Mouse (Mus musculus) layer of hippocampus, postnatal 14 days (tissue): ENCODE measurements at regions not wholly inside any gene's neighbourhood (a gene's known extent, or its start where the extent isn't known, plus 50 kb on each side); places are given as distances from the start of the nearest gene placed in this dataset.
A peak's percentile ranks its signal among the peaks of the same experiment; 100 is the strongest.

Experiments
- DNase-seq, 2 experiments: peaks; one replicate each; pipeline ENCODE4 v3.0.0; 2021 to 2022; ENCODE audit warnings: low spot score in 2 of 2, mixed read lengths in 1 of 2

DNA sequence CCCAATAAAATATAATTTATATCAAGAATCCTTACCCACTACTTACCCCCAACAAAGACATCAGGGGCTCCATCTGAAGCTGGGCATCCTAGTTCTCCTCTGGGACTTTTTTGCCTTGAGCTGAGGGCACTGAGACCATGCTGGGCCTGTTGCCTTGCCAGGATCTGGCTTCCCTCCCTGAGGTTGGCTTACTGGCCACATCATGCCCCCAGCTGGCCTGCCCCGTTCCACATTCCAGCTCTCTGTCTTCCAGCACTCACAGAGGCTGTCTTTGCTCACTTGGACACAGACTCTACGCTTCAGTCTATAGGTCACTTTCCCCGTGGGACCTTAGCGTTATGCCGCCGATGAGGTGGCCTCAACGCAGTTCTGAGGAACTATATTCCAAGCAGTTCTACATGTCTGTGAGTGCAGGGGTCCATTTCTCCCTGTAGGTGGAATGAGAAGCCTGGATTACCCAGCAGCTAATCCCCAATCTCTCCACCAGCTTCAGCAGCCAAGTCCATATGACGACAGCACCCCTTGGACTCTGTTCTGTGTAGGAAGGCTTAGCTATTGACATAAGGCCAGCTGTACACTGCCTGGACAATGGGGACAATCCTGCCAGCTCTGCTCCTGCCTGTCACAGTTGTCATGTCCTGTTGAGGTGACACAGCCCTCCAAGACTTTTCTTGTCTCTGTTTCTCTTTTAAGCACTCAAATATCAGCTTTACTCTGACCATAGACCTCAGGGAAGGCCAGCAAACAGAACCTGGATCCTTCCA, 341.5 kb downstream of the Gadd45g start:
- DNase-seq = peak in 1 of 2 experiments; percentile 8

DNA sequence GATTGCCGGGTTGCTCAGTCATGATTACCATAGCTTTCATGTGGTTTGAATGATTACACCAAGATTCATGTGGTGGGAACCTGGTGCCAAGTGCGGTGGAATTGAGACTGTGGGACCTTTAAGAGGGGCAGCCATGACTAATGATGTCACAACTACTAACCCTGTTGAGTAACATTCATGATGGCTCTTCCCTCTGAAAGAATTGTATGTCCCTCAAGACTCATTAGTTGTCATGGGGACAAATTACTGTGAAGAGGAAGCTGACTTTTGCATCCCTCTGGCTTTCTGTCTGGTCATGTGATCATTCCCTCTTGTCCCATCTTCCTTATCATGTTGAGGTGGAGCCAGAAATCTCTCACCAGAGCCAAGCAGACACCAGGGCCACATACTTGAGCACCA, 342.1 kb downstream of the Gadd45g start:
- no peak for DNase-seq

DNA sequence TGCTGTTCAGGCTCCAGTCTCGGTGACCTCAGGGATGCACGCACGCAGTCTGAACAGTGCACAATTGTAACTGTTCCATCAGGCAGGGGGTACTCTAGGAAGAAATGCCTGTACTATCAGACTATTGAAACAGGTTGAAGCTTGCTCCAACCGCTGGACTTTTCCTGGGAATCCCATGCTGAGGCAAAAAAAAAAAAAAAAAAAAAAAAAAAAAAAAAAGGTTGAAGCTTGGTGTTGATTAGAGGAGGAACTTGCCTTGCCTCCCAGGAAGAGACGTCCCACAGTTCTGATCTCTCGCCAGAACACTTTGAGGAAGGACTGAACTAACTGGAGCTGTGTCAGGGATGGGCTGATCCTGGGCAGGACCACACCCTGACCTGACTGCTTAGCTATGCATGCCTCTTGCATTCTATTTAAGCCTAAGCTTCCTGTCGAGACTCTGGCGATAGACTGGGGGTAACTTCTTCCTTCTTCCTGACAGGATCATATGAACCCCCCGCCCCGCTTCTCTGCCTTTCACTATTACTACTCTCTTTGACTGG, 341.6 kb downstream of the Diras2 start:
- no peak for DNase-seq

DNA sequence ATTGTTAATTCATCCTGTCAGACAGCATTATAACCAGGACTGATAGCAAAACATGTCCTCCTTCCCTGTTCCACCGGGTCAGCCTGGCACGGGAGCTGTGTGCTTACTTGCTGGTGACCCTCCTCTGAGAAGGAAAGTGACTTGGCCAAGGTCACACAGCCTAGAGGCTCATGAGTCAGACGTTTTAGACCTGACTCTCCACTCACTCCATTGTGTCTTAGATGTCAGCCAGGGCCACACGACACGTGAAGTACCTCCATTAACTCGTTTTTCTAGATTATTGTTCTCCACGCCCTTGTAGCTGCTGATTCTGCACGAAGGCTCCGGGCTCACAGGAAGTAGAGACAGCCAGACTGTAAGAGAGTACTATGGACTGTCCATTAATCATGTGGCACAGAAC, 340.8 kb downstream of the Diras2 start:
- DNase-seq = no peak

DNA sequence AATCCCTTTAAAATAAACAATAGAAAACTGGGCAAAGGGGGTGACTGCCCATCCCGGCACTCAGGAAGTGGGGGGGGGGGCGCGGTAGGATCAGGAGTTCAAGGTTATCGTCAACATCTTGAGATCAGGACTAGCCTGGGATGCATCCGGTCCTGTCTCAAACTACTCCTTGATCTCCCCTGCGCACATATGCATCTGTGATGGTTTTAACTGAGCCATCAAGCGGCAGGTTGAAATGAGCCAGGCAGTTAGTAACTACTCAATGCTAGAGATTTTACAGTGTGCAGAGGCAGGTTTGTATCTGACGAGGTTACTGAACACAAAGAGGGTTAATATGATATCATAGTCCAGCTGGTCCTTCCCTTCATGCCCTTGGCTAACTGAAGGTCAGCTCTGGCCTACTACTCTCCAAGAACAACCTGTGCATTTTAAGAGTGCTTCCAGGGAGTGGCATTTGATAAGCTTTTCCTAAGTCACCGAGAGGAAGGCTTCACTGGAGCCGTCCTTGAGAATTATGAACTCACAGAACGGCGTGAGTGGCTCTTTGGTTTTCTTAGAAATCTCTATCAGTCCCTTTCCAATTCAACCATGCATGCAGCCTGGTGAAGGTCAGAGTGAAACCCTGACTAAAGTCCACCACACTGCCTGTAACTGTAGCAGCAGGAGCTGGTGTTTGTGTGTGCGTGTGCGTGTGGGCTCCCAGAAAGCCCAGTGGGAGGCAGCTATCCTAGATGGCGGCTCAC, 340.1 kb downstream of the Diras2 start:
- DNase-seq = no peak

DNA sequence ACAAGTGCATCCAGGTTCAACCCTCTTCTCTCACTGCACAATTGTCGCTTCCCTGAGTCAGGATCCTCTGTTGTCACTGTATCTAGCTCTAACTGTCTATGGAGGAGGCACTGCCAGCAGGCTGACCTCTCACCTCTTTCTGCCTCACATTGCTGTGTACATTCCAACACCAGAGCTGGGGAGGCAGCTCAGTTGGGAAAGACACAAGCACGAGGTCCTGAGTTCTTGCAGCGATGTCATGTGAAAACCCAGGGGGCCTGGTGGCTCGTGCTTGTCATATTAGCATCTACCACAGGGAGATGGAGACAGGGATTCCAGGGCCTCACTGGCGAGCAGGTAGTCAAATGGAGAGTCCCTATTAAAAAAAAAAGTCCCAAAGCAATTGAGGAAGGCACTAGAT, 334.2 kb downstream of the Diras2 start:
- DNase-seq = no peak

DNA sequence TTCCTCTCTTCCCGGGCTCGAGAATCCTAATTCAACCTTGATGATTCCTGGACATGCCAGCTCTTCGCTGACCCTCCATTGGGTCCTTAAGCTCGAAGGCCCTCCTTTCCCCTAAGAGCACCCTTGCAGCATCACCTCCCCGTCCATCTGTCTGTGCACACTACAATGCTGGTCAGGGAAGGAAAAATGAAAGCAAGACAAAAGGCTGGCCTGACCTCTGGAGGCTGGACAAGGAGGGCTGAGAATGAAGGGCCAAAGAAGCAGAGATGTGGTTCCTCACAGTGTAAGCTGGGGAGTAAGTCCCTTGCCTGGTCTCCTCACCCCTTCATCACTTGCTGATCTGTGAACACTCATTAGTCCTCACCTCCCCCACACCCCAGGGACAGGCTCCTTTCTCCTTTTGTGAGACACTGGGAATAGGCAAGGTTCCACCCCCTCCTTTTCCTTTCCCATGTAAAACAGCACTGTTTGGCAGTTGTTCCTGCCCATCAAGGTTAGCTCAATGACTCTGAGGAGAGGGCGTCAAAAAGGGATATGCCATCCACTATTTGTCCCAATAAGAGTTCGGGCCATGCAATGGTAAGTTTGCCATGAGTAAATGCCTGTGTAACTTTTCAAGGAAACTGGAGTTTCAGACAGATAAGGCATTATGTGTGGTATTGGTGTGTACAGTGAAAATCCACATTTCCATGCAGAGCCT, 332.3 kb downstream of the Diras2 start:
- no peak for DNase-seq

DNA sequence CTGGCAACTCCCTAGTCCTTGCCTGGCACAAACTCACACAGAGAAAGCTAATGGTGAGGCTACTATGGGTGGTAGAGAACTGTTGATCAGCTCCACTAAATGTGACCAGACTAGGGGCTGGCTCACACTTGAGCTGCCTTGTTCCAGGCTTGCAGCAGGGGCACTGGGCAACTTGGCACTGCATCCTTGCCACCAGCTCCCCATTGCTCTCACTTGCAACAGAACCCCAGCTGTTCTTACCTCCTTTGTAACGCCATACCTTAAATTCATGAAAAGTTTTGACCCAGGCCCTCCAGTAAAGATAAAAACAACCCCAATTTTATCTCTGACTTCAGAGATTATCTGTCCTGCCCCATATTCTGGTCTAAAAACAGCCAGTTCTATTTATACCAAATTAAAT, 328.7 kb downstream of the Diras2 start:
- DNase-seq = no peak

DNA sequence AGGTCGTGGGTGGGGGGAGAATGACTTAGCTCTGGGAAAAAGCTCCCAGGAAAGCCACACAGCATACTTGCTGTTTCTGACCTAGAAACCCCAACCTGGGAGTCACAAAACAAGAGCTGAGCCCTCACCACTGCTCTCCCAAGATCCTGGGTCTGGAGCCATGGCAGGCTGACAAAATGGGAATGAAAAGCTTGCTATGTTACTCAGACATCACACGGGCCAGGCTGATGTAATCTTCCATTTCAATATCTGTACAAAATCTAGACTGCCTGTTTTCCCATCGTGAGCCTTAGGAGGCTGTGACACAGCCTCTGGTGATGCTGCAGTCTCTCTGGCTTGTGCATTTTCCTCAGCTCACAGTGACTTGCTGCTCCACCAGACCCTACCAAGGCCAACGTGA, 325.1 kb downstream of the Diras2 start:
- no peak for DNase-seq

DNA sequence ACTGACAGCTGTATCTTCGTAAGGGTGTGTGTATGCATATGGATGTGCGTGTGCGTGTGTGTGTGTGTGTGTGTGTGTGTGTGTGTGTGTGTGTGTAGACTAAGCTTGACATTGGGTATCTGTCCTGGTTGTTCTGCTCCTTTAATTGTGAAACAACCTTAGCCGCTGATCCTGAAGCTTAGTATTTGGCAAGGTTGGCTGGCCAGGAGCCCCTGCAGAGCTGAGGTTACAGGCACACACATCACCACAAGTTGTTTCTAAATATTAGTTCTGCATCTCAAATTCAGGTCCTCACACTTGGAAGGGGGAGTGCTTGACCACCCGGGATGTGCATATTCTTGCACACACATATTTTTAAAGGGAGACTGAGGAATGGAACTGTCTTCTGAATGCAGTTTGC, 314.7 kb downstream of the Diras2 start:
- DNase-seq = no peak

DNA sequence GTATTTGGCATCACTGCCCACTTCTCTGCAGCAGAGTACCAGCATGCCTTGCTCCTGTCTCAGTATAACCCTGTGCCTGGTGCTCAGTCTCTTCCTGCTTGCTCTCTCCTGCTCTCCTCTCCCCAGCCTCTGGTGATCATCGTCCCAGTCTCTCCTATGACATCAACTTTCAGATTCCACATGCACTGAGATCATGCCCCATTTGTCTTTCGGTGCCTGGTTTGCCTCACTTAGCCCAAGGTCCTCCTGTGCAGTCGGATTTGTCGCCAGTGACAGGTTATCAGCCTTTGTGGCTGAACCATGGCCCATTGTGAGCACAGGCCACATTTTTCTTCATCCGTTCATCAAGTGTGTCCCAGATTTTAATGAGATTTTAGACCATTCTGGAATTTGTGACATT, 314.0 kb downstream of the Diras2 start:
- DNase-seq = no peak

DNA sequence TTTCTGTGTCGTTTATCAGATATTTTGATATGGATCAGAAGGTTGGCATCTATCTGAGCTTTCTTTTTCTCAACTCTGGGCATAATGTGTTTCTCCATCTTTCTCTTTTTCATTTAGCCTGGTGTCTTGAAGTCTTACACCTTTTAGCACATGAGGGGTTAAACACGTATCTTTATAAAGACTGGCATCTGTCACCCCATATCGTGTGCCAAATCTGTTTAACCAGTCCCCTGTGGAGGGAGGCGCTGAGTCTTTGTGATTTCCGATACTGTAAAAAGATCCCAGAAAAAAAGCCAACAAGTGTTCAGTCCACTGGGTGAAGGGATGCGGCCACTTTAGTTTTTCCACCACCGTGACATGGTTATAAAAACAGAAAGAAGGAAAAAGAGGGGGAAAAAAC, 313.3 kb downstream of the Diras2 start:
- DNase-seq = no peak

DNA sequence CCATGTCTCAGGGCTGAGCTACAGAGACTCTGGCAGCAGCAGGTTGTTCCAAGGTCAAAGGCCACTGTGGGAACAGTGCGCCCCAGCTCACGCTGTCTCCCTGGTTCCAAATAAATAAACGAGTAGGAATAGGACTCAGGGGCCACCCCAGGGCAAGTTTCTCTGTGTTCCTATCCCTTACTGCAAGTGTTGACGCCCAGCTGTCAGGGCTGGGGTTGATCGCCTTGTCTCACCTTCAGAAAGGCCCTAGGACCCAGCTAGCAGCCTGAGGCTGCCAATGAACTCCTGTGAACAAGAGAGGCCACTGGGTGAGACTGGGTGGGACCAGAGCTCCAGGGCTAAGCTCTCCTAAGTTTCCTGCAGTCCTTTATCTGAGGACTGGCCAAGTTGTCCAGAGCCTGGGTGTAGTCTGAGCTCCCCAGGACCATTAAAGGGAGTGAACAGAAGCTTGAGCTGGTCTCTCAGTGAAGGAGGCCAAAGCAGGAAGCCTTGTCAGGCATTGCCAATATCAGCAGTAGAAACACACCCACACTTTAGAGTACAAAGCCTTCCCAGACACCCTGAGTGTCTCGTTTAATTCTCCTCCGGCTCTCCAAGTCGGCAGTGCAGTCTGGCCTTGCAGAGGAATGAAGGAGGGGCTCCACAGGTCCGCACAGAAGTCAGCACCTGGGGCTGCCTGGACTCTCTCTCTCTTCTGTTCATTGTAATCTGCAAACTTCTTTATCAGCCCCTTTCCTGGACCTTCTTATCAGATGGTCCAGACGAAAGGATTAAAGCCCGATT, 308.6 kb downstream of the Diras2 start:
- no peak for DNase-seq

DNA sequence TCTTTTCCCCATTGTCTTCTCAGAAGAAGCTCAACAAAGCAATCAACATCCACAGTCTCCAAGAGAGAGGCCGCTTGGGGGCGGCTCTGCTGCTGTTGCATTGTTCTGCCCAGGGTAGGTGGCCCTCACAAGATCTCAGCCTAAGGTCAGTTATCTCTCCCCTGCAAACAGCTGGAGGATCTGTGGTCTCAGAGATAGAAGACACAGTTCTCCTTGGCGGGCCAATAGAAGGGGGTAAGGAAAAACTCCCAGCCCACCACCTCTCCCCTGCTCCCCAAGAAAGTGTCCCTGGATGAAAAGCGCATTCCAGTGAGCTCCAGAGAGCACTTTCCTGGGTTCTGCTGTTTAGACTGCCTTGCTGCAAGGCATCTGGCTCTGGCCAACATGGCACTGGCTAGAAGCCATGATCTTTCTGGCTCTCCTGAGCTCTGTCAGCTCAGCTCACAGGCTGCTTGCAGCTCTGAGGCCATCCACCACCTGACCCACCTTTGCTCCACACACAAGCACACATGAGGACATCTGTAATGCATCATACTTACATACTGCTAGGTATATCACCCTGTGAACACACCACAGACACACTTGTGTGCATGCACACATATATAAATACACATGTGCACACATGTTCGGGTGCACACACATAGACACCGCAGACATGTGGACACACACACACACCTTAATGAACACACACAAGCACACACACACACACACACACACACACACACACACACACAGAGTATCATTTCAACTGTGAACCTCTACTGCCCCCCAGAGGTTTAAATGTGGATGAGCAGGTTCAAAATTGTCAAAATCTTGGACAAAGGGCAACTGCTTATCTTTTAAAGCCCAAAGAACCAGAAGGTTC, 307.7 kb downstream of the Diras2 start:
- DNase-seq = peak; percentile 36 to 52

DNA sequence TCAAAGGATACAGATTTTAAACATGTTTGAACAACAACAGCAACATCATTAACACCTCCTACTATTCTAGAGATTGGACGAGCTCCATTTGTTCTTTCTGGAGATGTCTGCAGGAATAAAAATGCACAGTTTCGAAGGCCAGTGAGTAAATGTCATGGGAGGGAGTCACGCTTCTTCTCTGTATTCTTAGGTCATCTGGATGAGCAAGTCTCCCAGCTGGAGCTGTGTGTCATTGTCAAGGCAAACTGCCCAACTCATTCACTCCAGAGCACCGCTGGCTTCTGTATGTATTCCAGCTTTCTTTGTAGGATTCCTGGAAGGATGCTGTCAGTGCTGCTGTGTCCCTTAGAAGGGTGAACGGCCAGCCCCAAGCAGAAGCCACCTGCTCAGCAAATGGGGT, 297.1 kb downstream of the Diras2 start:
- no peak for DNase-seq

DNA sequence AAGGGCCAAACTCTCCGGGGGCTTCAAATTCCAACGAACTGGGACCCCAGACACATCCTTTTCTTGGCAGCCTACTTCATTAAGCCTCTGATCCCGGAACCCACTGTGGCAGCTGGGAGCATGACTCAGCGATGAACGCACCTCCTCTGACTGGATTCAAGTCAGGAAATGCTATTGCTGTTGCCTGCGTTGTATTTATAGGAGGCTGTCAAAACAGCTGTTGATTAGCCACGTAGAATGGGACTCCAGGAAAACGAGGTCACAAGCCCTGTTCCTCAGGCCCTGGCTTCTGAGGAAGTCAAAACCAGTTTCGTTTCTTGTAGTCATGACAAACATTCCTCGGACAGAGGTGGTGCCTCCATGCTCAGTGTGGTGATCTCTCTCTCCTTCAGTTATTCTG, 295.0 kb downstream of the Diras2 start:
- no peak for DNase-seq

DNA sequence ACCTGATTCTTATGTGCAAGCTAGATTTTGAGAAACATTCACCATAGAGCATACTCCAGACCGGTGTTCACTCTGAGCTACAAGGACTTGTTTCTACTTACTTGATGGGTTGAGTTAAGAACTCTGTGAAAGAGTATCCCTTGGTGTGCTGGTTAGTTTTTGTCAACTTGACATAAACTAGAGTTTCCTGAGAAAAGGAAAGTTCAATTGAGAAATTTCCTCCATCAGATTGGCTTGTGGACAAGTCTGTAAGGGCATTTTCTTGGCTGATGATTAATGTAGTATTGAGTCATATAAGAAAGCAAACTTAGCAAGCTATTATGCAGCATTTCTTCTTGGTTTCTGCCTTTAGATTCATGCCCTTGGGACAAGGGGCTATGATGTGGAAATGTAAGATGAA, 291.5 kb downstream of the Diras2 start:
- DNase-seq = no peak

DNA sequence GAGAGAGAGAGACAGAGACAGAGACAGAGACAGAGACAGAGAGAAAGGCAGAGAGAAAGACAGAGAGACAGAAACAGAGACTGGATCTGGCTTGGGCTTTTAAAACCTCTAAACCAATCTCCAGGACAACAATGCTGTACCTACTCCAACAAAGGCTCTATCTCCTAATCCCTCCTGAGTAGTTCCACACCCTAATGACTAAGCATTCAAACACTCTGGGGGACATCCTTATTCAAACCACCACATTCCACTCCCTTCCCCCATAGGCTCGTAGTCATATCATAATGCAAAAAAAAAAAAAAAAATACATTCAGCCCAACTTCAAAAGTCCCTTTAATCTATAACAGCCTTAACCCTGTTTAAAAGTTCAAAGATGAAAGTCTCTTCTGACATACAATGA, 289.3 kb downstream of the Diras2 start:
- no peak for DNase-seq

DNA sequence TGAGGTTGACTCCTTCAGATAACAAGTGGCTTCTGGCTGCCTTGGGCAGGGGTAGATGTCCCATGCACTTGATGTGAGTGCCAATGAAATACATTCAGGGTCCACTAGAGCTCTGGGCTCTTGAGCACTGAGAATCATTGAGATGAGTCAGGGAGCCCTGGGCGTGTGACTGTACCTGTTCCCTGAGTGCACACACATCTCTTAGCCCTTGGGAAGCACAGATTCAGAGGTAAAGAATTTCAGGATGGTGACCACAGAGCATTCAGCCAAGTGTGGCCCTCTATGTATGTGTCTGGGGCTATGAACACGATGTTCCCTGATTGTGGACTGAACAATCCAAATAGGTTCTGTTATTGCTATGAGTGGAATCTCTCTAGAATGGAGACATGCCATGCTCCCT, 281.6 kb downstream of the Diras2 start:
- no peak for DNase-seq

DNA sequence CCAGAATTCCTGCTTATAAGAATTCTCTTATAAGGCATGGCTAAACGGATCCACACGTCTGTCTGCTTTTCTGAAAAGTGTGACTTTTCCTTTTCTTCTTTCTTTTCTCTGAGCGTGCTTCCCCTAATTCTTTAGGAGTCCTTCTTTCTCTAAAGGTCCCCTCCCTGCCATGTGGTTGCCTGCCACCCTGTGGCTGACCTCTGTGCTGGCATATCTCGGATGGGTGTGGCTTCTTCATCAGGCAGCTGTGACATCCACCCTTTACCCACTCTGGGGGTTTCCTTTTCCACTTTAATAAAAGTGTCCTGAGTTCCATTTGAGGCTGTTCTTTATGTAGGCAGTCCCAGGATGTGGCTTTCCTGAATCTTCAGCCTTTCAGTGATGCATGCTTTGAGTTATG, 280.7 kb downstream of the Diras2 start:
- DNase-seq = no peak
